Mouse (Mus musculus): Measurements from ENCODE around the gene Pmepa1. TPM values are rescaled to one million over a fixed set of nuclear protein-coding genes. Genes with fewer than 3 reads are reported as not detected.

Gene Pmepa1
- 10 to 100 TPM; 71.7 to 71.8 TPM for polyA plus RNA-seq (2017; shearing (Covaris generic))

GRCm38 (mm10) chr2:173276409-173276808 lies at the start of gene Pmepa1:
Gene Pmepa1, minus strand, starts transcription at chr2:173276533.

GRCm38 (mm10) chr2:173218416-173219141 lies 57.8 kb downstream of the Pmepa1 start, which contains the start of gene Zbp1:
Gene Zbp1, minus strand, starts transcription at chr2:173218923.

Other genes starting within 250 kb of the Pmepa1 start
- gene Ctcfl, start 157.0 kb downstream of the Pmepa1 start, polyA plus RNA-seq (2017; shearing (Covaris generic)) = under 1 TPM in 1 of 2 experiments, not detected in 1; 0.37 TPM
- gene Pck1, start 123.5 kb downstream of the Pmepa1 start, polyA plus RNA-seq (2017; shearing (Covaris generic)) = 1 to 10 TPM in 1 of 2 experiments, not detected in 1; 1.4 TPM
- gene Zbp1, start 57.6 kb downstream of the Pmepa1 start, polyA plus RNA-seq (2017; shearing (Covaris generic)) = 100 to 1,000 TPM; 321 to 328 TPM
- gene 1700021F07Rik, start 246.1 kb upstream of the Pmepa1 start, polyA plus RNA-seq (2017; shearing (Covaris generic)) = not detected

Data from activated CD4-positive, CD25-positive, alpha-beta regulatory T cell (primary cell).